Mouse (Mus musculus): ENCODE results near the gene Tapt1.

DNA sequence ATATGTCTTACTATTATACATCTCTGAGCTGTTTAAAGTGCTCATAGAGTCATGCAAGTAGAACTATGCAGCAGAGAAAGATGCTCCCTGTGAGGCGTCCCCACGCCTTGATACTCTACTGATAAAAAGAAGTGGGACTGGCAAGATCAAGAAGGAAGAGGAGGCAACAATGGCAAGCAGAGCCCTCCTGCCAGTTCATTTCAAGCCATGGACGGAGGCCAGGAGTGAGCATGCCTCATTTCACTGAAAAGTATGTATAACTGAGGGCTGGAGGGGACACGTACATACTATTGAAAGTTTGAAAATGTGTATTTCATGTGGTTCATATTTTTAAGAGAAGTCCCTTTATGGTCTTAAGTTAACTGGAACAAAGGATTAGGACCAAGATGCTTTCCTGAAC lies 28.0 kb downstream of the Tapt1 start:
- no peak for TF ChIP-seq POLR2A (IDR thresholded peaks at IDR 0.05; ENCODE audit: borderline replicate concordance, low read depth, low read length)
- no peak for TF ChIP-seq CTCF (IDR thresholded peaks at IDR 0.05; ENCODE audit: low read depth, low read length)

Data from bone marrow macrophage, adult 2 months (primary cell).